In the genomic region with DNA sequence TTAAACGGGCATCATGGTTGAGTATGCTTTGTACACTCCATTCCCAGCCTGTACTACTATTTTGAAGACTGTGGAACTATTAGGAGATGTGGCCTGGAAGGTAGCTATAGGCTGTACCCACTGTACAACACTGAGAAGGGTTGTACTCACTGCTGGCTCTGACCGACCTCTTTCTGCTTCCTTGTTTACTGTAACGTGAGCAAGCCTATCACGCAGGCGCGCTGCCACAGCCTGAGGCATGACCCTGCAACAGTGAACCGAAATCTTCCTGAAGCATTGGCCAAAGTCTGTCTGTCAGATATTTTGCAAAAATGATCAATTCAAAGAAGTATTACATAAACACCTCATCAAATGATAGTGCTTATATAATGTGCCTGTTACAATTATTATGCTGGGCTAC, we compare ENCODE assay signal across 16 mouse cellular contexts.
DNase-seq lines count a peak whose midpoint lies in the region; ATAC-seq and TF ChIP-seq lines count a peak whose summit lies in the region.
"Had no signal": no experiment of that assay in that cellular context is flagged by ENCODE, and none has a peak within 500 bp of the region (broad histone marks: within the 10 kb centered on the region; RNA-seq: fewer than 3 reads in every experiment).

No protein-coding gene starts in this region.

- H3K4me1 ChIP-seq in heart, embryonic 12.5 days (replicated peaks), result peaks cover 15% of the 10 kb centered on the region
- H3K4me1 ChIP-seq in lung, embryonic 16.5 days (replicated peaks; ENCODE audit: control insufficient read depth, insufficient read depth, low read length), result no peaks in the 10 kb centered on the region
- H3K4me1 ChIP-seq in midbrain, postnatal 0 days (ENCODE audit: insufficient read depth, low read length), result no peaks in the 10 kb centered on the region
- H3K4me1 ChIP-seq: embryonic facial prominence, embryonic 15.5 days; kidney, embryonic 15.5 days had no signal

- H3K4me2 ChIP-seq in heart, embryonic 12.5 days, result 0 out of 2 replicates have a peak overlapping the region, but pooled peaks have one; percentile 10
- H3K4me2 ChIP-seq in lung, embryonic 16.5 days (ENCODE audit: low read depth, low read length), result 0 out of 2 replicates have a peak overlapping the region, but pooled peaks have one; percentile 2
- no peak overlapping the region for H3K4me2 ChIP-seq in midbrain, postnatal 0 days (ENCODE audit: low read depth, low read length, poor library complexity, severe bottlenecking)
- H3K4me2 ChIP-seq: embryonic facial prominence, embryonic 15.5 days; kidney, embryonic 15.5 days had no signal

- H3K36me3 ChIP-seq in heart, embryonic 12.5 days, result no peaks in the 10 kb centered on the region
- no peaks in the 10 kb centered on the region for H3K36me3 ChIP-seq in lung, embryonic 16.5 days (ENCODE audit: control insufficient read depth, insufficient read depth, low read length)
- H3K36me3 ChIP-seq in midbrain, postnatal 0 days (ENCODE audit: insufficient read depth, low read length), result no peaks in the 10 kb centered on the region
- H3K36me3 ChIP-seq: embryonic facial prominence, embryonic 15.5 days; kidney, embryonic 15.5 days had no signal

- no peaks in the 10 kb centered on the region for H3K9me3 ChIP-seq in heart, embryonic 12.5 days (replicated peaks)
- H3K9me3 ChIP-seq in lung, embryonic 16.5 days (ENCODE audit: control insufficient read depth, low read length), result no peaks in the 10 kb centered on the region
- H3K9me3 ChIP-seq in midbrain, postnatal 0 days (ENCODE audit: low read length), result no peaks in the 10 kb centered on the region
- H3K9me3 ChIP-seq: embryonic facial prominence, embryonic 15.5 days; kidney, embryonic 15.5 days had no signal

- no peak for DNase-seq in heart, postnatal 25 days (ENCODE audit: low spot score)
- peak; percentile 7 for DNase-seq in retina, postnatal 1 day
- no peak for DNase-seq in retina, embryonic 14.5 days (ENCODE audit: low spot score)
- no peak for DNase-seq in adrenal gland, postnatal 14 days
- no peak for DNase-seq in midbrain, postnatal 0 days (ENCODE audit: low spot score)
- DNase-seq: cerebellum, adult 9-11 months; gastrocnemius, postnatal 25 days; liver; right cerebral cortex, postnatal 4 days had no signal

- no peak for ATAC-seq in heart, embryonic 12.5 days (ENCODE audit: insufficient number of reproducible peaks, low FRiP score)
- peak; percentile 81 for ATAC-seq in lung, embryonic 16.5 days (ENCODE audit: low read depth)
- ATAC-seq in midbrain, postnatal 0 days (ENCODE audit: low FRiP score), result no peak
- ATAC-seq: forebrain, embryonic 16.5 days; midbrain, embryonic 16.5 days had no signal

- H3K9ac ChIP-seq in heart, embryonic 12.5 days, result no peak overlapping the region
- no peak overlapping the region for H3K9ac ChIP-seq in lung, embryonic 16.5 days (ENCODE audit: low read length)
- no peak overlapping the region for H3K9ac ChIP-seq in midbrain, postnatal 0 days (replicated peaks; ENCODE audit: low read length, poor library complexity, severe bottlenecking)
- H3K9ac ChIP-seq: embryonic facial prominence, embryonic 15.5 days; kidney, embryonic 15.5 days had no signal

- intact Hi-C loops in heart, postnatal 25 days (cut with DNase I), result no loop called here

- 69% methylated on average over 7 of the region's 7 CpGs for WGBS in heart, embryonic 12.5 days
- 39% methylated on average over 7 of the region's 7 CpGs for WGBS in lung, embryonic 16.5 days
- 83% methylated on average over 7 of the region's 7 CpGs for WGBS in midbrain, postnatal 0 days

- no peak for TF ChIP-seq CTCF in midbrain, postnatal 0 days (IDR thresholded peaks at IDR 0.05)

- H3K4me3 ChIP-seq in heart, embryonic 12.5 days, result no peak overlapping the region
- no peak overlapping the region for H3K4me3 ChIP-seq in lung, embryonic 16.5 days (ENCODE audit: low read length)
- no peak overlapping the region for H3K4me3 ChIP-seq in midbrain, postnatal 0 days (ENCODE audit: low read depth, low read length)
- H3K4me3 ChIP-seq: embryonic facial prominence, embryonic 15.5 days; heart, adult 2 months; kidney, embryonic 15.5 days had no signal

- no peaks in the 10 kb centered on the region for H3K27me3 ChIP-seq in heart, embryonic 12.5 days (replicated peaks)
- H3K27me3 ChIP-seq in lung, embryonic 16.5 days (ENCODE audit: control insufficient read depth, insufficient read depth, low read depth, low read length), result no peaks in the 10 kb centered on the region
- no peaks in the 10 kb centered on the region for H3K27me3 ChIP-seq in midbrain, postnatal 0 days (ENCODE audit: insufficient read depth, low read length)
- H3K27me3 ChIP-seq: embryonic facial prominence, embryonic 15.5 days; kidney, embryonic 15.5 days had no signal

- no peak overlapping the region for H3K27ac ChIP-seq in heart, embryonic 12.5 days (ENCODE audit: poor library complexity, severe bottlenecking)
- H3K27ac ChIP-seq in lung, embryonic 16.5 days (ENCODE audit: low read length), result no peak overlapping the region
- no peak overlapping the region for H3K27ac ChIP-seq in midbrain, postnatal 0 days (ENCODE audit: low read depth, low read length)
- H3K27ac ChIP-seq: embryonic facial prominence, embryonic 15.5 days; heart, adult 2 months; kidney, embryonic 15.5 days had no signal
